Mouse (Mus musculus) 416B (cell line): ENCODE data around the gene Ankib1.

Source experiments
- DNase-seq: peaks from one replicate; pipeline ENCODE4 v3.0.0; 2011; ENCODE audit warnings: low read depth

Gene Ankib1

GRCm38 (mm10) chr5:3646539-3646938 lies 156.2 kb downstream of the Ankib1 start:
- no peak for DNase-seq

GRCm38 (mm10) chr5:3645326-3645725 lies 157.4 kb downstream of the Ankib1 start:
- no peak for DNase-seq

GRCm38 (mm10) chr5:3644621-3645020 lies 158.1 kb downstream of the Ankib1 start:
- no peak for DNase-seq
